Mouse (Mus musculus) limb, embryonic 10.5 days (tissue): ENCODE measurements around the gene Glyat. TPM values are rescaled to one million over a fixed set of nuclear protein-coding genes. Genes with fewer than 3 reads are reported as not detected.
"Not testable (repeated sequence)": the region's sequence is repeated elsewhere in the genome, so short reads cannot be mapped to it uniquely, and the experiment has no call there.

ENCODE experiments used
- DNase-seq: peaks from one replicate; pipeline ENCODE4 v3.0.0-alpha.2; 2017; ENCODE audit warnings: low spot score
- H3K27ac ChIP-seq: fragments of 300-500 bp; sonication (generic); 2 replicates; pipeline ENCODE4 v1.5.1; 2016; ENCODE audit warnings: mild to moderate bottlenecking
- H3K27me3 ChIP-seq: fragments of 300-500 bp; sonication (generic); 2 replicates; pipeline ENCODE4 v1.6.1; 2016; ENCODE audit warnings: low read depth, mild to moderate bottlenecking; ENCODE audit not compliant: poor library complexity, severe bottlenecking
- H3K36me3 ChIP-seq: fragments of 300-500 bp; sonication (generic); 2 replicates; pipeline ENCODE4 v1.6.1; 2016; ENCODE audit warnings: mild to moderate bottlenecking, moderate library complexity
- H3K4me1 ChIP-seq: fragments of 300-500 bp; sonication (generic); 2 replicates; pipeline ENCODE4 v1.6.1; 2016
- H3K4me3 ChIP-seq: fragments of 300-500 bp; sonication (generic); 2 replicates; pipeline ENCODE4 v1.5.1; 2016; ENCODE audit warnings: mild to moderate bottlenecking, moderate library complexity
- H3K9me3 ChIP-seq: fragments of 300-500 bp; sonication (generic); replicated peaks from 2 replicates; pipeline ENCODE4 v1.6.1; 2016; ENCODE audit warnings: mild to moderate bottlenecking
- WGBS: fragments of 180-500 bp; shearing (Covaris S2); methylation state at CpG from one replicate; pipeline ENCODE4 v1.1.7; 2016; 5-methylcytosine and 5-hydroxymethylcytosine counted together
- polyA plus RNA-seq: library from polyadenylated mRNA; unstranded; fragments of >200 nt; fragmentation: Nextera tagmentation; extraction: Ambion mirVana; gene quantifications from 2 replicates; pipeline ENCODE4 v1.2.1, GENCODE M21; 2016

Glyat gene
- polyA plus RNA-seq, 1 experiment from 2014 or later, result not detected

- no peaks in the 10 kb centered on the region for H3K36me3 ChIP-seq
- H3K27ac ChIP-seq, result no peak overlapping the region
- no peak overlapping the region for H3K4me3 ChIP-seq
- no peaks in the 10 kb centered on the region for H3K27me3 ChIP-seq
- H3K4me1 ChIP-seq, result no peaks in the 10 kb centered on the region
- no peaks in the 10 kb centered on the region for H3K9me3 ChIP-seq
- 98% methylated on average over 3 of the region's 3 CpGs for WGBS
- no peak for DNase-seq
These were observed 1.2 kb downstream of the Glyat start for GRCm38 (mm10) chr19:12634259-12634658.

DNA sequence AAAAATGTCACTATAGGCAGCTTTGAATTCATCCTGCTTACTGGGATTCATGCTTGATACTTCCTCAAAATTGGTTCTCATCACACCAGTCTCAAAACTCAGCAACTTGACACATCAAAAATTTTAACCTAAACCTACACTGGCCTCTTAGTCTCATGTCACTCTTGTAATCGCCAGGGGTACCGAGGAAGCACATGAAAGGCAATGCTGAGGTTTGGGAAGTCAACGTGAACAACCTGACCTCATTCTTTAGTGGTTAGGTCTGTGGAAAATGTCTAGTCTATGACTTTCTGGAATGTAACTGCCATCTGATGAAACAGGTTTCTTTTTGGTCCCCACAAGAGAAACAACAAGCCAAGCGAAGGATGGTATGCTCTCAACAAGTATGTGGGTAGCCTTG lies 1.9 kb downstream of the Glyat start:
- 84% methylated on average over 4 of the region's 4 CpGs for WGBS
- no peak for DNase-seq
- Histone ChIP-seq H3K9me3 (no peaks in the 10 kb centered on the region), H3K4me3 (no peak overlapping the region), H3K27me3 (no peaks in the 10 kb centered on the region), H3K4me1 (no peaks in the 10 kb centered on the region), H3K27ac (no peak overlapping the region), H3K36me3 (no peaks in the 10 kb centered on the region)

DNA sequence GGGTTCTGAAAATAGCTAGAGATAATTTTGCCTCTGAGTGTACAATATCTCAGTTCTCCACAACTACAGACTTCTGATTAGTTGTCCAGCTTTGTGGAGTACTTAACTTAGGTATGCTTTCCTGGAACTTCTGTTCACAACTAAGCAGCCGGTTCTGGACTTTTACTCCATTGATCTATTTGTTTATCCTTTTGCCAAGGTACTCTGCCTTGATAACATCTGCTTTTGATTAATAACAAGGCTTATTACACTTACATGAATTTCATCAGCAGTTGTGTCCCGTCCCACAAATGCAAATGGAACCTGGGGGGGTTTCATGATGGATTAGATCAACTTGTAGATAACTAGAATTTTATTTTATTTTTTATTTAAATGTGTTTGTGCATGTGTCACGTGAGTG lies 3.8 kb downstream of the Glyat start:
- no peaks in the 10 kb centered on the region for H3K36me3 ChIP-seq
- no peaks in the 10 kb centered on the region for H3K27me3 ChIP-seq
- no peak overlapping the region for H3K4me3 ChIP-seq
- no peak overlapping the region for H3K27ac ChIP-seq
- H3K9me3 ChIP-seq, result no peaks in the 10 kb centered on the region
- DNase-seq, result no peak
- 81% methylated on average over 3 of the region's 3 CpGs for WGBS
- H3K4me1 ChIP-seq, result no peaks in the 10 kb centered on the region

- Histone ChIP-seq H3K9me3 (no peaks in the 10 kb centered on the region), H3K27ac (no peak overlapping the region), H3K4me1 (no peaks in the 10 kb centered on the region), H3K4me3 (no peak overlapping the region), H3K27me3 (no peaks in the 10 kb centered on the region), H3K36me3 (no peaks in the 10 kb centered on the region)
- no peak for DNase-seq
- WGBS, result 88% methylated on average over 1 of the region's 1 CpGs
These were observed 4.9 kb downstream of the Glyat start for GRCm38 (mm10) chr19:12638049-12638448.

DNA sequence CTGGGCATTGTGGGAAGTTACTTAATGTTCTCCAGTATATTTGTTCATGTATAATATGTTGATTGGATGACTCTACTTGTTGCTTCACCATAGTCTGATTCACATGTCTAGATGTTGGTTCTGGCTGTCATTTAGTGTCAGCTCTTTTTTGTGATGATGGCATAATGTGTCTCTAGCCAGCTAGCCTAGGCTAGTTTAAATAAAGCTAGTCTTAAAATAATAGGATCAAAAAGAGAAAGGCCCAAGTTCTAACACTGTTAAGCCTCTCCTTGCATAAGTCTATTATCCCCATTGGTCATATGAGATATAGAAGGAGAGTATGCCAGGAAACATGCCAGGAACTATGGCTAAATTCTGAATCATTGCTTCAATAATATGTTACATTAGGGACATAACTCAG lies 16.4 kb downstream of the Glyat start:
- no peak for DNase-seq
- Histone ChIP-seq H3K36me3 (no peaks in the 10 kb centered on the region), H3K4me3 (no peak overlapping the region), H3K4me1 (no peaks in the 10 kb centered on the region), H3K27me3 (no peaks in the 10 kb centered on the region), H3K9me3 (no peaks in the 10 kb centered on the region), H3K27ac (no peak overlapping the region)

GRCm38 (mm10) chr19:12666156-12666555 lies 33.0 kb downstream of the Glyat start:
- no peaks in the 10 kb centered on the region for H3K36me3 ChIP-seq
- WGBS, result 76% methylated on average over 1 of the region's 1 CpGs
- H3K4me3 ChIP-seq, result no peak overlapping the region
- no peaks in the 10 kb centered on the region for H3K4me1 ChIP-seq
- no peaks in the 10 kb centered on the region for H3K9me3 ChIP-seq
- H3K27me3 ChIP-seq, result no peaks in the 10 kb centered on the region
- H3K27ac ChIP-seq, result no peak overlapping the region
- no peak for DNase-seq

- H3K4me1 ChIP-seq, result not testable (repeated sequence)
These were observed 35.5 kb downstream of the Glyat start for GRCm38 (mm10) chr19:12668601-12669000.

GRCm38 (mm10) chr19:12670139-12670538 lies 37.0 kb downstream of the Glyat start, which contains the start of gene Olfr1442:
Olfr1442 (plus strand) TSS chr19:12670439.
- Histone ChIP-seq H3K27me3 (no peaks in the 10 kb centered on the region), H3K27ac (no peak within 1 kb of the TSS), H3K4me1 (no peaks in the 10 kb centered on the region), H3K36me3 (no peaks in the 10 kb centered on the region), H3K9me3 (no peaks in the 10 kb centered on the region), H3K4me3 (no peak within 1 kb of the TSS)
- no peak for DNase-seq

More at GRCm38 (mm10) chr19:12668601-12669000, 35.5 kb downstream of the Glyat start:
- H3K4me3 ChIP-seq, H3K36me3 ChIP-seq, H3K9me3 ChIP-seq, H3K27ac ChIP-seq, H3K27me3 ChIP-seq, DNase-seq: not testable (repeated sequence)
- 93% methylated on average over 3 of the region's 3 CpGs for WGBS

GRCm38 (mm10) chr19:12671051-12671450 lies 37.9 kb downstream of the Glyat start:
- WGBS, result 83% methylated on average over 4 of the region's 4 CpGs
- Histone ChIP-seq H3K27me3 (no peaks in the 10 kb centered on the region), H3K4me1 (no peaks in the 10 kb centered on the region), H3K4me3 (no peak overlapping the region), H3K36me3 (no peaks in the 10 kb centered on the region), H3K9me3 (no peaks in the 10 kb centered on the region), H3K27ac (no peak overlapping the region)
- DNase-seq, result no peak

- no peaks in the 10 kb centered on the region for H3K4me1 ChIP-seq
- H3K9me3 ChIP-seq, result no peaks in the 10 kb centered on the region
- H3K27me3 ChIP-seq, result no peaks in the 10 kb centered on the region
- H3K36me3 ChIP-seq, result no peaks in the 10 kb centered on the region
- H3K4me3 ChIP-seq, result no peak within 1 kb of the TSS
- 66% methylated on average over 3 of the region's 3 CpGs for WGBS
- H3K27ac ChIP-seq, result no peak within 1 kb of the TSS
- DNase-seq, result no peak
These were observed 44.7 kb downstream of the Glyat start, which contains the start of gene Olfr1443 for GRCm38 (mm10) chr19:12677812-12678211. Olfr1443 (plus strand) TSS chr19:12678112.

GRCm38 (mm10) chr19:12684638-12685037 lies 51.5 kb downstream of the Glyat start:
- no peak overlapping the region for H3K4me3 ChIP-seq
- no peak overlapping the region for H3K27ac ChIP-seq
- no peaks in the 10 kb centered on the region for H3K27me3 ChIP-seq
- no peak for DNase-seq
- H3K9me3 ChIP-seq, result no peaks in the 10 kb centered on the region
- no peaks in the 10 kb centered on the region for H3K4me1 ChIP-seq
- H3K36me3 ChIP-seq, result no peaks in the 10 kb centered on the region

DNA sequence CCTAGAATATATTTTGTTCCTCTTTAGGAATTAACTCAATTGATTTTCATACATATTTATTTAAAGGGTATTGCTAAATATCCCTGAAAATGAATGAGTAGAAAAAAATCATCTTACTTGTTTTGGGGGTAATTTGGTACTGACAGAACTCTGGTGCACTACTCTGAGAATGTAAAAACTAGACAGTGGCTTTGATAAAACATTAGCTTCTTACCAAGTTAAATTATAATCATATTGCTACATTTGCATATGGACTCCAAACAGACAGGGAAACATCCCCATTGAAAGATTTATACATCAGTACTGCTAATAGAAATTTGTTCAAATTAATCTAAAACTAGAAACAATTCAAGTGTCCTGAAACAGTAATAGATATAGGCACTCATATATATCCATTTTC lies 52.1 kb downstream of the Glyat start:
- Histone ChIP-seq H3K27me3 (no peaks in the 10 kb centered on the region), H3K4me1 (no peaks in the 10 kb centered on the region), H3K4me3 (no peak overlapping the region), H3K27ac (no peak overlapping the region), H3K36me3 (no peaks in the 10 kb centered on the region), H3K9me3 (no peaks in the 10 kb centered on the region)
- no peak for DNase-seq

DNA sequence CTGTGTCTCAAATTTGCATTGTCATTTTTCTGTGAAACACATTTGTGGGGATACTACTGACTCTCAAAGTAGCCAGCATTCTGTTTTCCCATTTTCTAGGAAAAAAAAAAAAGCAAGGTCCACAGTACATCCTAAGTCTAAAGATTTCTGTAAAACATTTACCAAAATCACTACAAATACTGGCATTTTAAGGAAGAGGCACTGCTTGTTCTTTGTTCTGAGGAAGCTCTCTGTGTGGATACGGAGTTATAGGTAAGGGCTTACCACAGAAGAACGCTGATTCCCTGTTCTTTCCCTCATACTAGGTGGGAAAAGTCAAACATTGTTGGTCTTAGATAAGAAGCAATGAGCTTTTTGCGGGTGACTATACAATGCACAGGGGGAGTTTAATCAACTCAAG lies 62.5 kb downstream of the Glyat start, which contains the start of gene Keg1:
Keg1 (plus strand) TSS at position 197 of the 400 bp plus-strand sequence.
- Histone ChIP-seq H3K27me3 (no peaks in the 10 kb centered on the region), H3K36me3 (no peaks in the 10 kb centered on the region), H3K4me1 (no peaks in the 10 kb centered on the region), H3K27ac (no peak within 1 kb of the TSS), H3K4me3 (no peak within 1 kb of the TSS), H3K9me3 (no peaks in the 10 kb centered on the region)
- DNase-seq, result no peak
- 84% methylated on average over 3 of the region's 3 CpGs for WGBS

GRCm38 (mm10) chr19:12696221-12696620 lies 63.1 kb downstream of the Glyat start:
- Histone ChIP-seq H3K27me3 (no peaks in the 10 kb centered on the region), H3K9me3 (no peaks in the 10 kb centered on the region), H3K4me1 (no peaks in the 10 kb centered on the region), H3K36me3 (no peaks in the 10 kb centered on the region), H3K27ac (no peak overlapping the region), H3K4me3 (no peak overlapping the region)
- no peak for DNase-seq
